Mouse (Mus musculus) hindbrain, embryonic 13.5 days (tissue): Measurements from ENCODE around the gene Bbs5. TPM values are rescaled to one million over a fixed set of nuclear protein-coding genes. Genes with fewer than 3 reads are reported as not detected.

Source experiments
- ATAC-seq: fragments of 200-750 bp; cut with Nextera tagmentation; 2 replicates; pipeline ENCODE4 v1.8.0; 2017; ENCODE audit warnings: moderate TSS enrichment; ENCODE audit not compliant: low FRiP score
- H3K27ac ChIP-seq: fragments of 300-500 bp; sonication (generic); 2 replicates; pipeline ENCODE4 v1.5.1; 2015; ENCODE audit warnings: inconsistent platforms, mild to moderate bottlenecking, moderate library complexity
- H3K27me3 ChIP-seq: fragments of 300-500 bp; sonication (generic); 2 replicates; pipeline ENCODE4 v1.6.1; 2015; ENCODE audit warnings: mild to moderate bottlenecking, inconsistent platforms
- H3K36me3 ChIP-seq: fragments of 300-500 bp; sonication (generic); 2 replicates; pipeline ENCODE4 v1.6.1; 2015; ENCODE audit warnings: mild to moderate bottlenecking, inconsistent platforms
- H3K4me1 ChIP-seq: fragments of 300-500 bp; sonication (generic); replicated peaks from 2 replicates; pipeline ENCODE4 v1.6.1; 2015; ENCODE audit warnings: inconsistent platforms
- H3K4me2 ChIP-seq: fragments of 300-500 bp; sonication (generic); 2 replicates; pipeline ENCODE4 v1.6.1; 2015; ENCODE audit warnings: inconsistent platforms, mild to moderate bottlenecking, moderate library complexity
- H3K4me3 ChIP-seq: fragments of 300-500 bp; sonication (generic); 2 replicates; pipeline ENCODE4 v1.5.1; 2015; ENCODE audit warnings: mild to moderate bottlenecking, inconsistent platforms
- H3K9ac ChIP-seq: fragments of 300-500 bp; sonication (generic); 2 replicates; pipeline ENCODE4 v1.6.1; 2015; ENCODE audit warnings: mild to moderate bottlenecking, inconsistent platforms
- H3K9me3 ChIP-seq: fragments of 300-500 bp; sonication (generic); 2 replicates; pipeline ENCODE4 v1.6.1; 2016; ENCODE audit warnings: inconsistent platforms
- WGBS: fragments of 180-500 bp; shearing (Covaris S2); methylation state at CpG from one replicate; pipeline ENCODE4 v1.1.7; 2015; 5-methylcytosine and 5-hydroxymethylcytosine counted together
- polyA plus RNA-seq: library from polyadenylated mRNA; unstranded; fragments of >200 nt; fragmentation: Nextera tagmentation; extraction: Ambion mirVana; gene quantifications from 2 replicates; pipeline ENCODE4 v1.2.1, GENCODE M21; 2015

Gene Bbs5
- polyA plus RNA-seq, 1 experiment from 2014 or later, result 23.5 TPM

DNA sequence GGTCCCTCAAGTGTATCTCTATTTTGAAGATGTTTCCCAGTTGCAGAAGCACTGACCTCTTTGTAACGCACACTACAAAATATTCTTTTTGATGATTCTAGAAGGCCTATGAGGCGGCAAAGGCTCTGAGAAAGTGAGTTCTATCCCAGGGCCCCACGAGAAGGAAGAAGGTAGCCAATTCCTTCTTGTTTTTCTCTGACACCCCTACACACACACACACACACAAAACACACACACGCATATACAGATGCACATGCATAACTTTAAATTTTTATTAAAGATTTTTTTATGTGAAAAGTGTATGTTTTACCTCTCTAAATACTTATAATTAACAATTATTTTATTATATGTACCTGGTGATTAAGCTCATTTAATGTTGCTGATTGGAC is 66.6 kb downstream of the Bbs5 start:
- 34% methylated on average over 4 of the region's 4 CpGs for WGBS
- peak overlapping the region; percentile 81 for H3K4me3 ChIP-seq
- peak; percentile 50; the same call in 1 of the 2 replicates for ATAC-seq
- 0 out of 2 replicates have a peak, but pooled peaks cover 9% of the 10 kb centered on the region for H3K4me1 ChIP-seq
- no peaks in the 10 kb centered on the region for H3K9me3 ChIP-seq
- H3K36me3 ChIP-seq, result peaks cover 15% of the 10 kb centered on the region
- no peak overlapping the region for H3K27ac ChIP-seq
- H3K4me2 ChIP-seq, result peak overlapping the region; percentile 73
- 0 out of 2 replicates have a peak, but pooled peaks cover 5% of the 10 kb centered on the region for H3K27me3 ChIP-seq
- H3K9ac ChIP-seq, result no peak overlapping the region; the same call in 1 of the 2 replicates

DNA sequence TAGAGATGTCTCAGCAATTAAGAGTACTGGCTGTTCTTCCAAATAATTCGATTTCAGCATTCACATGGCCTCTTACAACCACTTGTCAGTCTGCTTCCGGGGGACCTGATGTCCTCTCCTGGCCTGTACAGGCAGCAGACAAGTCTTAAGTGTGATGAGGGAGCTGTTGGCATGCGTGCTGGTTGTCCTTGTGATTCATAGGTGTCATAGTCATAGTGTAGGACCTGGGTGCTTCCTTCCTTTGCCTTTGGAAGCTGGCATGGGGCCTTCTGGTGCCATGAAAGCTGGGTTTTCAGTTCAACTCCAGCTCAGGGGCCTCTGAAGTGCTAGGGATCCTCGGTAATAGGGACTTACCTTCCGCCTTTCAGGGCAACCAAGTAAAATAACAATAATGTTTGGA is 67.2 kb downstream of the Bbs5 start:
- Histone ChIP-seq H3K9me3 (no peaks in the 10 kb centered on the region), H3K27ac (no peak overlapping the region), H3K9ac (no peak overlapping the region), H3K4me2 (no peak overlapping the region), H3K4me1 (0 out of 2 replicates have a peak, but pooled peaks cover 9% of the 10 kb centered on the region), H3K36me3 (peaks cover 12% of the 10 kb centered on the region), H3K27me3 (0 out of 2 replicates have a peak, but pooled peaks cover 5% of the 10 kb centered on the region), H3K4me3 (no peak overlapping the region)
- ATAC-seq, result no peak
- WGBS, result 87% methylated on average over 5 of the region's 5 CpGs

DNA sequence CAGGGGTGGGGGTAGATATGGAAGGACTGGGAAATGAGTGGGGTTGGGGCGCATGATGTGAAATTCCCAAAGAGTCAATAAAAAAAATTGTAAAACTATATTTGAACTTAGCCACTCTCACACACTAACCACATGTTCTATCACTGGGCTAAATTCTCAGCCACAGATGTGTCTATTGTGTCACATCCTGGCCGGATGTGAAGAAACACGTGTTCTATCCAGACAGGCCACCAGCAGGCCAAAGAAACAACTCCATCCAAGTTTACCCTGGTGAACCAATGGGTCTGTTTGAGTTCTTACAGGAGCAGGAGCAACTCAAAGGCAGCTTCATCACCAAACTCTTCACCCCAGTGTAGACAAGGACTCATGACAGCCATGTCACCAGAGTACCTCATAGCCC is 69.5 kb downstream of the Bbs5 start:
- Histone ChIP-seq H3K4me2 (no peak overlapping the region), H3K27ac (no peak overlapping the region), H3K4me3 (no peak overlapping the region), H3K36me3 (no peaks in the 10 kb centered on the region), H3K9ac (no peak overlapping the region), H3K4me1 (0 out of 2 replicates have a peak, but pooled peaks cover 6% of the 10 kb centered on the region), H3K27me3 (peaks cover 15% of the 10 kb centered on the region), H3K9me3 (no peaks in the 10 kb centered on the region)
- ATAC-seq, result no peak
- 80% methylated on average over 3 of the region's 3 CpGs for WGBS

Other genes starting within 250 kb of the Bbs5 start
- gene Lrp2, start 61.1 kb upstream of the Bbs5 start, polyA plus RNA-seq, result 0.98 and 1.3 TPM in 2 replicates
- 0.36 and 0.48 TPM in 2 replicates for gene Klhl41, start 22.9 kb downstream of the Bbs5 start, polyA plus RNA-seq
- 13.5 and 13.6 TPM in 2 replicates for gene Fastkd1, start 66.3 kb downstream of the Bbs5 start, polyA plus RNA-seq
- 136 and 143 TPM in 2 replicates for gene Ppig, start 75.4 kb downstream of the Bbs5 start, polyA plus RNA-seq
- gene Ccdc173, start 142.4 kb downstream of the Bbs5 start, polyA plus RNA-seq, result 4.0 and 4.4 TPM in 2 replicates
- gene Phospho2, start 142.5 kb downstream of the Bbs5 start, polyA plus RNA-seq, result 41.3 and 43.3 TPM in 2 replicates
- 66.8 and 67.4 TPM in 2 replicates for gene Klhl23, start 174.8 kb downstream of the Bbs5 start, polyA plus RNA-seq
- 335 and 355 TPM in 2 replicates for gene Ssb, start 214.4 kb downstream of the Bbs5 start, polyA plus RNA-seq
- gene Mettl5, start 238.4 kb downstream of the Bbs5 start, polyA plus RNA-seq, result 28.5 and 30.4 TPM in 2 replicates